Mouse (Mus musculus) forebrain, embryonic 15.5 days (tissue): Measurements from ENCODE around the gene Pdia5. TPM values are rescaled to one million over a fixed set of nuclear protein-coding genes. Genes with fewer than 3 reads are reported as not detected.
A peak's percentile ranks its signal among the peaks of the same experiment; 100 is the strongest.

Experiments
- ATAC-seq: fragments of 200-750 bp; cut with Nextera tagmentation; replicated peaks from 2 replicates; pipeline ENCODE4 v1.8.0; 2017; ENCODE audit warnings: mild to moderate bottlenecking, moderate TSS enrichment, moderate library complexity
- H3K27ac ChIP-seq: fragments of 300-500 bp; sonication (generic); replicated peaks from 2 replicates; pipeline ENCODE4 v1.5.1; 2015; ENCODE audit warnings: mild to moderate bottlenecking, inconsistent platforms
- H3K27me3 ChIP-seq: fragments of 300-500 bp; sonication (generic); 2 replicates; pipeline ENCODE4 v1.6.1; 2015; ENCODE audit warnings: inconsistent platforms
- H3K36me3 ChIP-seq: fragments of 300-500 bp; sonication (generic); 2 replicates; pipeline ENCODE4 v1.6.1; 2015; ENCODE audit warnings: mild to moderate bottlenecking, inconsistent platforms
- H3K4me1 ChIP-seq: fragments of 300-500 bp; sonication (generic); 2 replicates; pipeline ENCODE4 v1.6.1; 2015; ENCODE audit warnings: inconsistent platforms
- H3K4me2 ChIP-seq: fragments of 300-500 bp; sonication (generic); replicated peaks from 2 replicates; pipeline ENCODE4 v1.6.1; 2015; ENCODE audit warnings: mild to moderate bottlenecking, inconsistent platforms
- H3K4me3 ChIP-seq: fragments of 300-500 bp; sonication (generic); 2 replicates; pipeline ENCODE4 v1.5.1; 2015; ENCODE audit warnings: mild to moderate bottlenecking, inconsistent platforms
- H3K9ac ChIP-seq: fragments of 300-500 bp; sonication (generic); replicated peaks from 2 replicates; pipeline ENCODE4 v1.6.1; 2015; ENCODE audit warnings: mild to moderate bottlenecking, inconsistent platforms
- H3K9me3 ChIP-seq: fragments of 300-500 bp; sonication (generic); 2 replicates; pipeline ENCODE4 v1.6.1; 2016; ENCODE audit warnings: inconsistent platforms
- WGBS: fragments of 180-500 bp; shearing (Covaris S2); methylation state at CpG from one replicate; pipeline ENCODE4 v1.1.7; 2015; ENCODE audit warnings: mixed read lengths; 5-methylcytosine and 5-hydroxymethylcytosine counted together
- polyA plus RNA-seq: library from polyadenylated mRNA; unstranded; fragments of >200 nt; fragmentation: Nextera tagmentation; extraction: Ambion mirVana; gene quantifications from 2 replicates; pipeline ENCODE4 v1.2.1, GENCODE M21; 2015

Pdia5 gene
- polyA plus RNA-seq, 1 experiment from 2014 or later: 8.9 TPM

GRCm38 (mm10) chr16:35458297-35458696 lies 32.4 kb downstream of the Pdia5 start:
- Histone ChIP-seq H3K9me3 (no peaks in the 10 kb centered on the region), H3K27ac (no peak overlapping the region), H3K4me3 (no peak overlapping the region), H3K36me3 (no peaks in the 10 kb centered on the region), H3K27me3 (no peaks in the 10 kb centered on the region), H3K4me1 (no peaks in the 10 kb centered on the region), H3K9ac (no peak overlapping the region), H3K4me2 (no peak overlapping the region)
- ATAC-seq: no peak
- whole genome bisulfite sequencing: 84% methylated on average over 11 of the region's 11 CpGs

- 80% methylated on average over 8 of the region's 8 CpGs for WGBS
- Histone ChIP-seq H3K4me3 (no peak overlapping the region), H3K36me3 (no peaks in the 10 kb centered on the region), H3K4me2 (no peak overlapping the region), H3K9ac (no peak overlapping the region), H3K27me3 (no peaks in the 10 kb centered on the region), H3K9me3 (no peaks in the 10 kb centered on the region), H3K4me1 (no peaks in the 10 kb centered on the region), H3K27ac (no peak overlapping the region)
- no peak for ATAC-seq
Observed at GRCm38 (mm10) chr16:35457488-35457887, 33.2 kb downstream of the Pdia5 start.

- no peak overlapping the region for H3K4me3 ChIP-seq
- no peak overlapping the region for H3K9ac ChIP-seq
- H3K9me3 ChIP-seq: no peaks in the 10 kb centered on the region
- H3K27me3 ChIP-seq: no peaks in the 10 kb centered on the region
- WGBS: 88% methylated on average over 7 of the region's 7 CpGs
- H3K36me3 ChIP-seq: no peaks in the 10 kb centered on the region
- no peak overlapping the region for H3K4me2 ChIP-seq
- H3K4me1 ChIP-seq: no peaks in the 10 kb centered on the region
- ATAC-seq: no peak
- H3K27ac ChIP-seq: no peak overlapping the region
Observed at GRCm38 (mm10) chr16:35457011-35457419, 33.7 kb downstream of the Pdia5 start.

GRCm38 (mm10) chr16:35456305-35456704 lies 34.4 kb downstream of the Pdia5 start:
- no peak overlapping the region for H3K4me2 ChIP-seq
- H3K4me3 ChIP-seq: no peak overlapping the region
- no peaks in the 10 kb centered on the region for H3K27me3 ChIP-seq
- ATAC-seq: no peak
- H3K27ac ChIP-seq: no peak overlapping the region
- H3K4me1 ChIP-seq: no peaks in the 10 kb centered on the region
- WGBS: 92% methylated on average over 9 of the region's 9 CpGs
- no peaks in the 10 kb centered on the region for H3K36me3 ChIP-seq
- no peak overlapping the region for H3K9ac ChIP-seq
- H3K9me3 ChIP-seq: no peaks in the 10 kb centered on the region

GRCm38 (mm10) chr16:35455822-35456221 lies 34.9 kb downstream of the Pdia5 start:
- Histone ChIP-seq H3K27me3 (no peaks in the 10 kb centered on the region), H3K36me3 (no peaks in the 10 kb centered on the region), H3K9ac (no peak overlapping the region), H3K4me1 (no peaks in the 10 kb centered on the region), H3K9me3 (no peaks in the 10 kb centered on the region), H3K4me3 (no peak overlapping the region), H3K27ac (no peak overlapping the region), H3K4me2 (no peak overlapping the region)
- 86% methylated on average over 10 of the region's 10 CpGs for WGBS
- ATAC-seq: no peak

DNA sequence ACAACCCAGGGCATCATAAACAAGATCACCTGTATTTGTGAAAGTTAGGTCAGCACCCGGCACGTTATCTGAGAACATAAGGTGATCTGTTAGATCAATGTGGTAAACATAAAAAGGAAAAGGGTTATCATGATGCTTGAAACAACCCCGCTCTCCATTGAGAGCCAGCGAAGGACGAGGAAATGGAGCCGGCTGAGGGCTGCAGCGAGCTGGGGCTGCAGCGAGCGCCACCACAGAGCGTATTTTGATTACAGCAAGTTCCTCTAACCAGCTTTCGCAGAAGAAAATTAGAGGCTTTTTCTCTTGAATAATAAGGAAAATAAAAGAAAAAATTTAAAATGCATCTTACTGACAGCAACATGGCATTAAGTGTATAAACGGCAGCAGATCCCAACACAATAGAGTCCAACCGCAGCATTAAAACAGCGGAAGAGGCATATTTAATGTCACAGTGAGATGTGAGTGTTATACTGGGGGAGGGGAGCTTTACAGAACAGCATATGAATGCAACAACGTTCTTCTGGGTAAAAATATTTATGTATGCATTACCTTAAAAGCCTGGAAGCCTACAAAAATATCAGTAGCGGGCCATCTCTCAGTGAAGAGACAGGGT lies 40.5 kb downstream of the Pdia5 start:
- no peak overlapping the region for H3K4me3 ChIP-seq
- H3K4me2 ChIP-seq: no peak overlapping the region
- H3K27me3 ChIP-seq: no peaks in the 10 kb centered on the region
- H3K9ac ChIP-seq: no peak overlapping the region
- peak overlapping the region; percentile 45 for H3K27ac ChIP-seq
- WGBS: 66% methylated on average over 16 of the region's 16 CpGs
- H3K9me3 ChIP-seq: no peaks in the 10 kb centered on the region
- ATAC-seq: peak; percentile 76
- H3K36me3 ChIP-seq: no peaks in the 10 kb centered on the region
- 0 out of 2 replicates have a peak, but pooled peaks cover 2% of the 10 kb centered on the region for H3K4me1 ChIP-seq

DNA sequence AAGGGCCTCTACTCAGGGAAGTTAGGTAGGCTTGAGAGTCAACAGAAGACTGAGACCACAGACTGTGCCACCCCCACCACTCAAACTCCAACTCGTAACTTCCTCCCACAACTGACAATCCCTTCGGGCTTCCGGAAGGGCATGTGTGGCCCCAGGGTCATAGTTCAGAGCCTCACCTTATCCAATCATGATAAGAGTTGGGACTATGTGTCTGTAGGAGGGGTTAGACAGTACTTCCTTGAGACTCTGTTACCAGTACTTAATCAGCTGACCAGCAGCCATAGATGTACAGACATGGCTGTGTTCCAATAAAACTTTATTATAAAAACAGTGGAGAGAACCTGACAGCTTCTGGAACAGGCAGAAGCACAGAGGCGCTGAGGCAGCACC lies 48.7 kb downstream of the Pdia5 start:
- H3K9me3 ChIP-seq: no peaks in the 10 kb centered on the region
- H3K27ac ChIP-seq: no peak overlapping the region
- no peak overlapping the region for H3K4me2 ChIP-seq
- no peak overlapping the region for H3K4me3 ChIP-seq
- H3K36me3 ChIP-seq: no peaks in the 10 kb centered on the region
- WGBS: 97% methylated on average over 4 of the region's 4 CpGs
- no peak for ATAC-seq
- no peak overlapping the region for H3K9ac ChIP-seq
- no peaks in the 10 kb centered on the region for H3K27me3 ChIP-seq
- H3K4me1 ChIP-seq: 0 out of 2 replicates have a peak, but pooled peaks cover 4% of the 10 kb centered on the region

DNA sequence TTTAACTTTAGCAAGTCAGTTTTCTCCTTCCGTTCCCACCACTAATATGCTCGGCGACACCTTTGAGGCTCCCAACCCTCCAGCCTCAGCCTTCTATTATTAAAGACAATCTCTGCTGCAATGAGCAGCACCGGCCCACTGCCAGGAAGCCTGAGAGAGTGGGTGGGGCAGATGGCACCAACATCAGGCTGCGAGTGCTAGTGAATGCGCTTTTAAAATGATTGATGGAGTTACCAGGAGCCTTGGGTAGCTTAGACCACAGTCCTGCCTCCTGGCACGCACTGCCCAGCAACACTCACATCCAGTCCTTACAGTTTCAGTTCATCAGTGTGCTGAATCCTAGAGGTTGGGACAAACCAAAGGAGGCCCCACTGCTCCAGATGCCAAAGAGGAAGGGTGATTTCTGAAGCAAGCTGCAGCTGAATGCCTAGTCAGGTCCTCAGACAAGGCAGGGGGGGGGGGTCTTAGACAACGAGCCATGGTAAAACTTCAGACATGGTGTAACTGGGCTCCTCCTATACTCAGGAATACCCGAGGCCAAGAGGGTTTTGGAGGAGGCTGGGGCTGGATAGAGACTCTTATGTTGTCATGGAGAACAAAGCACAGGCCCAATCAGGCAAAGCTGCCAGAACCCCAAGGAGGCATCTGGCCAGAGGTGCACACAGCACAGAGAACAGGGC lies 49.2 kb downstream of the Pdia5 start:
- no peak overlapping the region for H3K27ac ChIP-seq
- H3K9me3 ChIP-seq: no peaks in the 10 kb centered on the region
- H3K4me1 ChIP-seq: 0 out of 2 replicates have a peak, but pooled peaks cover 4% of the 10 kb centered on the region
- no peaks in the 10 kb centered on the region for H3K36me3 ChIP-seq
- no peak for ATAC-seq
- H3K4me2 ChIP-seq: no peak overlapping the region
- H3K27me3 ChIP-seq: no peaks in the 10 kb centered on the region
- no peak overlapping the region for H3K9ac ChIP-seq
- WGBS: 82% methylated on average over 9 of the region's 9 CpGs
- H3K4me3 ChIP-seq: no peak overlapping the region

DNA sequence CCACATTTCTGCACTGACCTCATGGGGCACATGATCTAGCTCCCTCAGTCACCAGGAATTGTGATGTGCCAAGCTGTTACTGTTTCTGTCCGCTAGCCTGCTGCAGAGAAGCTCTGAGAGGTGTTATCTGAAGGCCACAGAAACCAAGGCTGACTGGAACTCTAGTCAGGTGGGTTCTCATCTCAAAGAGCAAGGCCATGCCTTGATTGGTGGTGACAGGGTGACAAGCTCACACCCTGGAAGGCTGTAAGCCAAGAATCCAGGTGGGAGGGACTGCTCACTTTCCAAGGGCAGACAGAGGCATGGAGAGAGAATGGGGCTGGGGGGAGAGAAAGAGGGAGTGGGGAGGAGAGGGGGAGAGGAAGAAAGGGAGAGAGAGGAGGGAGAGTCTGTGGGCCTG lies 51.6 kb downstream of the Pdia5 start:
- Histone ChIP-seq H3K36me3 (no peaks in the 10 kb centered on the region), H3K9me3 (no peaks in the 10 kb centered on the region), H3K27ac (no peak overlapping the region), H3K4me2 (no peak overlapping the region), H3K9ac (no peak overlapping the region), H3K4me3 (no peak overlapping the region), H3K4me1 (0 out of 2 replicates have a peak, but pooled peaks cover 4% of the 10 kb centered on the region), H3K27me3 (no peaks in the 10 kb centered on the region)
- 96% methylated on average over 1 of the region's 1 CpGs for WGBS
- no peak for ATAC-seq

GRCm38 (mm10) chr16:35431608-35432007 lies 59.1 kb downstream of the Pdia5 start:
- no peaks in the 10 kb centered on the region for H3K9me3 ChIP-seq
- H3K4me2 ChIP-seq: no peak overlapping the region
- no peak overlapping the region for H3K4me3 ChIP-seq
- no peaks in the 10 kb centered on the region for H3K4me1 ChIP-seq
- H3K27me3 ChIP-seq: no peaks in the 10 kb centered on the region
- H3K9ac ChIP-seq: no peak overlapping the region
- no peaks in the 10 kb centered on the region for H3K36me3 ChIP-seq
- ATAC-seq: no peak
- WGBS: 81% methylated on average over 4 of the region's 4 CpGs
- H3K27ac ChIP-seq: no peak overlapping the region

DNA sequence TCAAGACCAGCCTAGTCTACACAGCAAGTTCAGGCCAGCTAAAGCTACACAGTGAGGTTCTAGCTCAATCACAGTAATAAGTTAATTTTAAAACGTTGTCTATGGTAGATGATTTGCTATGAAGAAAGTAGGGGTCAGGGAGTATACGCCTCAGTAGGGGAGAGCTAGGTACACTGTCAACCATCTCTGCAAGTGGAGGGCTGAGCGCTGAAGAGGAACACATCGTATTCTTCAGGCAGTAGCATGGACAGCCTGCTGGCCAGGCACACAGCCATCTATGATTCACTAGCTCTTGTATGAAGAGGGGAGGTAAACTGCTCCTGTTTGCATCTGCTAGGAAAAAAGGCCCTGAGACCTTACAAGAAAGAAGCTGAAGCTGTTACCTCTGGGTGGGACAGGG lies 65.7 kb downstream of the Pdia5 start:
- no peak overlapping the region for H3K27ac ChIP-seq
- no peak for ATAC-seq
- H3K4me3 ChIP-seq: no peak overlapping the region
- no peaks in the 10 kb centered on the region for H3K36me3 ChIP-seq
- no peaks in the 10 kb centered on the region for H3K9me3 ChIP-seq
- WGBS: 85% methylated on average over 4 of the region's 4 CpGs
- no peak overlapping the region for H3K9ac ChIP-seq
- no peaks in the 10 kb centered on the region; the same call in 1 of the 2 replicates for H3K4me1 ChIP-seq
- H3K4me2 ChIP-seq: no peak overlapping the region
- no peaks in the 10 kb centered on the region for H3K27me3 ChIP-seq

- no peak overlapping the region for H3K4me2 ChIP-seq
- no peaks in the 10 kb centered on the region; the same call in 1 of the 2 replicates for H3K4me1 ChIP-seq
Observed at GRCm38 (mm10) chr16:35423250-35424139, 67.2 kb downstream of the Pdia5 start.

More at GRCm38 (mm10) chr16:35423250-35424139, 67.2 kb downstream of the Pdia5 start:
- Histone ChIP-seq H3K4me3 (no peak overlapping the region), H3K36me3 (no peaks in the 10 kb centered on the region), H3K9me3 (no peaks in the 10 kb centered on the region), H3K27me3 (no peaks in the 10 kb centered on the region), H3K9ac (no peak overlapping the region), H3K27ac (no peak overlapping the region)
- WGBS: 55% methylated on average over 18 of the region's 18 CpGs
- ATAC-seq: no peak
